Mouse (Mus musculus): ENCODE results near the gene Apom.

The Apom gene

GRCm38 (mm10) chr17:35131500-35132173, at the start of gene Apom:
TSS of gene Apom (minus strand) at chr17:35132050.
- no peak for DNase-seq

DNA sequence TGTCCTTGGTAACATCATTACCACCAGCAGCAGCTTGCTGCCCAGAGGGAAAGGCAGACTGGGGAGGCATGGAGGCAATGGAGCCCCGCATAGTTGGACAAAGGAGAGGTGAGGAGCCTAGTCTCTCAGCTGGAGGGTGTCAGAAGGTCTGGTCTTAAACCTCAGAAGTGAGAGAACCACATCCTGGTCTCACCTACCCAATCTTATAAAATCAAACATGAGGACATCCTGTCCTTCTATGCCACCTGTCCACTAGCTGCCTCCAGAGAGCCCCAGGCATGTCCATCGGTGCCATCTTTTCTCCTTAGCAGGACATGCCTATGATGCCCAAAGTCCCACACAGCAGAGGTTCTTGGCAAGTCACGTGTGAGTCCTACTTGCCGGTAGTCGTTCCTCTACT, 48.2 kb upstream of the Apom start:
- DNase-seq: no peak

DNA sequence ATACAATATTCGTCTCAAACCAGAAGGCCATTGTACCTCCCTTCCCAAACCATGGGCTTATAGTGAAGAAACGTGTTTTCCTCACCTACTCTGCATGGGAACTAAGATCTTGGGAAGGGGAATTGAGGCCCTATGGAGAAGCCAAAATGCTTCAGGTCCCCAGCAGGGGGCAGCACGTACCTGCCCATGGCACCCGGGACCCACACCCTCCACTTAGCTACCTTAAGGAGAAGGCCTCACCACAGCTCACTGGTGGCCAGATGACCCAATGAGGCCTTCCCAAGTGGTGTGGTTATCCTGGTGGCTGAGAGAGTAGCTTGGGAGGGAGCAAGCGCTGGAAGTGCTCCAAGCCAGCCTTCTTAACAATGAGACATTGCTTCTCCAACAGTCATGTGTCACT, 46.7 kb upstream of the Apom start:
- DNase-seq: no peak

DNA sequence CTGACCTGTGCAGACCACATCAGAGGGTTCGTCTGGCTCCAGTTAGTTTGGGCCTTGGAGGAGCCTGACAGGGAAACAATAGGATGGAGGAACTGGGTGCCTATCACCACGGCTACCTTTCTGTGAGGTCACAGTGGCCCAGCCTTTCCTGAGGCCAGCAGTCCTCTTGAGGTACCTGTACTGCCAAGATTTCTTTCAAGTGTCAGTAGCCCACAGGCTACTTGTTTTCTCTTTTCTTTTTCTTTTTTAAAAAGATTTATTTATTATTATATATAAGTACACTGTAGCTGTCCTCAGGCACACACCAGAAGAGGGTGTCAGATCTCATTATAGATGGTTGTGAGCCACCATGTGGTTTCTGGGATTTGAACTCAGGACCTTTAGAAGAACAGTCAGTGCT, 44.1 kb upstream of the Apom start, which contains the start of gene Aif1:
TSS of gene Aif1 (minus strand) at position 101 of the 400 bp plus-strand sequence.
- DNase-seq: no peak

DNA sequence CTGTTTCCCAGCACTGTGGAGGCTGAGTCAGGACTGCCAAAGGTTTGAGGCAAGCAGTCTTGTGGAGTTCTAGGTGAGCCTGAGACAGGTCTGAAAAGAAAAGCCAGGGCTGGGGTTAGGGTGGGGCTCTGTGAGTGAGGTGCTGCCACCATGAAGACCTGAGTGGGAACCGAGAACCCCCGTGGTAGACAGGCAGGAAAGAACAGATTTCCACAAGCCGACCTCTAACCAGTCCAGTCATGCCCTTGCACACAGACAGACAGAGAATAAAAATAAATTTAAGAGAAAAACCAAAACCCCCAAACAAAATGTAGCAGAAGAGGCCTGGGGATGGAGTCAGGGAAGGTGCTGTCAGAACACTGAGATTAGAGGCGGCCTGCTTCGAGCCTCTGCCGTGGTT, 43.5 kb upstream of the Apom start:
- DNase-seq: no peak

GRCm38 (mm10) chr17:35174201-35174977, 42.5 kb upstream of the Apom start:
- no peak for DNase-seq

- DNase-seq: no peak
Observed at GRCm38 (mm10) chr17:35173329-35173728, 41.5 kb upstream of the Apom start.

DNA sequence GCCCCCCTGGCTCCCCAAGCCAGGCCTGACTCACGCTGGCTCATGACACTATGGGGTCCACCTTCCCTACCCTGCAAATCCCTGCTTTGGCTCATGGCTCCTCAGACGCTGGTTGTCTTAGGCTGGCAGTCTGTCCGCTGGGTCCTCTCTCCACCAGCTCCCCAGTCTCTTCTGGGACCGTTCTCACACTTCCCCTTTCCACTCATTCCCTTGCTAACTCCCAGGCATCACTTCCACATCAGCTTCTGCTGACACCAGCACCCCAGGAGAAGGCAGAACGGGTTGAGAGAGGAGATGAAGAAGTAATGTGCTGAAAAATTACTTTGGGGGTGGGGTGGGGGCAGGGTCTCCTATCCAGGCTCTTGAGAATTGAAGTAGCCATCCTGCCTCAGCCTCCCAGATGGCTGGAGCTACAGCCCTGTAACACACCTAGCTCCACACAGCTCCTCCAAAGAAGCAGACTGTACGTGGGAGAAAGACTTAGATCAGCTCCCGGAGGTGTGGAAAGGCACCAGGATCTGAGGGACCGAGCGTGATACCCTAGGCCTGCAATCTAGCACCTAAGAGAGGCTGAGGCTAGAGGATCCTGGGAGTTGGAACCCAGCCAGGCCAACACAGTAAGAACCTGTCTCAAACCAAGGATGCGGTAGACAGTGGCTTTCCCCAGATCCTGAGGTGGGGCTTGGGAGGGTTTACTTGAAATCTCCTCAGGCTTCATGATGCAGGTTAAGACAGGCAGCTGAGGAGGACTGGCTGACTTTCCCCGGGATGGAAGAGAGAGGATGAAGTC, 40.8 kb upstream of the Apom start:
- DNase-seq: peak; percentile 76

GRCm38 (mm10) chr17:35168541-35169207, 36.8 kb upstream of the Apom start:
- DNase-seq: no peak

DNA sequence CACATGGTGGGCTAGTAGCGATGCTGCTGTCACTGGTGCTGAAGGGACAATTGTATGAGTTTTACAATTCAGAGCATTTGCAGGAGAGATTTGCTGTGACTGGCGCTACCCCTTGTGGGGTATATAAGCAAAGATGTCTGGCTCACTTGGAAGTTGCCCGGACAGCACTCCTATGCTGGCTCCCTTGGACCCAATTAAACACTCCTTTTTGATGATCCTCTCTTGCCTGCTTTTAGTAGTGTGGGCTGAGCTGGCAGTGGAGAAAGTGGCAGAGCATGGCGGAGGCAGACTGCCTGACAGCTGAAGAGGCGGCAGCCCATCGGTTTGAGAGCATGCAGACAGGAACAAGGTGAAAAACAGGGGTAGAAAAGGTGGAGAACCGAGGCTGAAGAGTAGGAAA, 35.9 kb upstream of the Apom start:
- DNase-seq: peak; percentile 63

- peak; percentile 70 for DNase-seq
Observed at GRCm38 (mm10) chr17:35166352-35167035, 34.6 kb upstream of the Apom start.

GRCm38 (mm10) chr17:35165451-35166155, 33.8 kb upstream of the Apom start:
- DNase-seq: no peak

GRCm38 (mm10) chr17:35164568-35165450, 33.0 kb upstream of the Apom start, which contains the start of gene Prrc2a:
TSS of gene Prrc2a (minus strand) at chr17:35164897.
- peak; percentile 99 for DNase-seq

GRCm38 (mm10) chr17:35164218-35164567, 32.3 kb upstream of the Apom start:
- no peak for DNase-seq

- no peak for DNase-seq
Observed at GRCm38 (mm10) chr17:35163326-35164081, 31.7 kb upstream of the Apom start.

GRCm38 (mm10) chr17:35162730-35163129, 30.9 kb upstream of the Apom start:
- DNase-seq: no peak

GRCm38 (mm10) chr17:35162121-35162520, 30.3 kb upstream of the Apom start:
- DNase-seq: no peak

GRCm38 (mm10) chr17:35161421-35161820, 29.6 kb upstream of the Apom start:
- DNase-seq: no peak

- DNase-seq: no peak
Observed at GRCm38 (mm10) chr17:35159638-35160037, 27.8 kb upstream of the Apom start.
